Mouse (Mus musculus) kidney, embryonic 15.5 days (tissue): ENCODE data around the gene Tmem258. TPM values are rescaled to one million over a fixed set of nuclear protein-coding genes. Genes with fewer than 3 reads are reported as not detected.

Source experiments
- ATAC-seq: fragments of 200-750 bp; cut with Nextera tagmentation; replicated peaks from 2 replicates; pipeline ENCODE4 v1.8.0; 2017; ENCODE audit warnings: moderate TSS enrichment; ENCODE audit not compliant: low FRiP score
- H3K27ac ChIP-seq: fragments of 300-500 bp; sonication (generic); 2 replicates; pipeline ENCODE4 v1.5.1; 2015; ENCODE audit warnings: mild to moderate bottlenecking, inconsistent platforms
- H3K27me3 ChIP-seq: fragments of 300-500 bp; sonication (generic); 2 replicates; pipeline ENCODE4 v1.6.1; 2015; ENCODE audit warnings: inconsistent platforms
- H3K36me3 ChIP-seq: fragments of 300-500 bp; sonication (generic); 2 replicates; pipeline ENCODE4 v1.6.1; 2015; ENCODE audit warnings: inconsistent platforms
- H3K4me1 ChIP-seq: fragments of 300-500 bp; sonication (generic); 2 replicates; pipeline ENCODE4 v1.6.1; 2015; ENCODE audit warnings: inconsistent platforms
- H3K4me2 ChIP-seq: fragments of 300-500 bp; sonication (generic); 2 replicates; pipeline ENCODE4 v1.6.1; 2015; ENCODE audit warnings: moderate library complexity, mild to moderate bottlenecking, inconsistent platforms
- H3K4me3 ChIP-seq: fragments of 300-500 bp; sonication (generic); replicated peaks from 2 replicates; pipeline ENCODE4 v1.5.1; 2015; ENCODE audit warnings: mild to moderate bottlenecking, inconsistent platforms
- H3K9ac ChIP-seq: fragments of 300-500 bp; sonication (generic); 2 replicates; pipeline ENCODE4 v1.6.1; 2015; ENCODE audit warnings: mild to moderate bottlenecking, inconsistent platforms
- H3K9me3 ChIP-seq: fragments of 300-500 bp; sonication (generic); replicated peaks from 2 replicates; pipeline ENCODE4 v1.6.1; 2016; ENCODE audit warnings: inconsistent platforms
- WGBS: fragments of 180-500 bp; shearing (Covaris S2); methylation state at CpG from one replicate; pipeline ENCODE4 v1.1.7; 2015; ENCODE audit warnings: mixed read lengths; 5-methylcytosine and 5-hydroxymethylcytosine counted together
- polyA plus RNA-seq: library from polyadenylated mRNA; unstranded; fragments of >200 nt; fragmentation: Nextera tagmentation; extraction: Ambion mirVana; gene quantifications from 2 replicates; pipeline ENCODE4 v1.2.1, GENCODE M21; 2015

The Tmem258 gene
- polyA plus RNA-seq, 1 experiment from 2014 or later: 477 TPM

GRCm38 (mm10) chr19:10173116-10173718, 30.6 kb upstream of the Tmem258 start:
- no peak for ATAC-seq

GRCm38 (mm10) chr19:10173844-10174539, 29.8 kb upstream of the Tmem258 start:
- no peak for ATAC-seq
- Histone ChIP-seq H3K4me2 (no peak overlapping the region), H3K4me1 (peaks cover 7% of the 10 kb centered on the region; the same call in 1 of the 2 replicates), H3K27me3 (no peaks in the 10 kb centered on the region), H3K36me3 (no peaks in the 10 kb centered on the region), H3K27ac (no peak overlapping the region), H3K4me3 (no peak overlapping the region), H3K9ac (no peak overlapping the region), H3K9me3 (no peaks in the 10 kb centered on the region)
- WGBS: 83% methylated on average over 7 of the region's 7 CpGs

More at GRCm38 (mm10) chr19:10173116-10173718, 30.6 kb upstream of the Tmem258 start:
- Histone ChIP-seq H3K4me3 (no peak overlapping the region), H3K27me3 (no peaks in the 10 kb centered on the region), H3K36me3 (no peaks in the 10 kb centered on the region), H3K9me3 (no peaks in the 10 kb centered on the region), H3K4me2 (no peak overlapping the region), H3K27ac (no peak overlapping the region), H3K4me1 (peaks cover 7% of the 10 kb centered on the region; the same call in 1 of the 2 replicates), H3K9ac (no peak overlapping the region)
- 86% methylated on average over 5 of the region's 5 CpGs for whole genome bisulfite sequencing

GRCm38 (mm10) chr19:10174956-10175355, 28.9 kb upstream of the Tmem258 start:
- H3K4me1 ChIP-seq: peaks cover 7% of the 10 kb centered on the region; the same call in 1 of the 2 replicates
- no peak overlapping the region for H3K4me2 ChIP-seq
- H3K36me3 ChIP-seq: no peaks in the 10 kb centered on the region
- no peaks in the 10 kb centered on the region for H3K27me3 ChIP-seq
- H3K4me3 ChIP-seq: no peak overlapping the region
- 81% methylated on average over 4 of the region's 4 CpGs for WGBS
- no peak overlapping the region for H3K9ac ChIP-seq
- H3K9me3 ChIP-seq: no peaks in the 10 kb centered on the region
- no peak for ATAC-seq
- H3K27ac ChIP-seq: no peak overlapping the region

GRCm38 (mm10) chr19:10176477-10176876, 27.3 kb upstream of the Tmem258 start:
- H3K4me2 ChIP-seq: no peak overlapping the region
- 73% methylated on average over 1 of the region's 1 CpGs for WGBS
- H3K36me3 ChIP-seq: no peaks in the 10 kb centered on the region
- no peaks in the 10 kb centered on the region for H3K27me3 ChIP-seq
- H3K4me1 ChIP-seq: peaks cover 7% of the 10 kb centered on the region; the same call in 1 of the 2 replicates
- no peak for ATAC-seq
- H3K4me3 ChIP-seq: no peak overlapping the region
- 0 out of 2 replicates have a peak overlapping the region, but pooled peaks have one; percentile 24 for H3K27ac ChIP-seq
- no peak overlapping the region for H3K9ac ChIP-seq
- no peaks in the 10 kb centered on the region for H3K9me3 ChIP-seq

- 46% methylated on average over 7 of the region's 7 CpGs for WGBS
- no peaks in the 10 kb centered on the region for H3K9me3 ChIP-seq
- H3K9ac ChIP-seq: no peak overlapping the region
- 0 out of 2 replicates have a peak, but pooled peaks have one; percentile 29 for ATAC-seq
- peak overlapping the region; percentile 37; the same call in 1 of the 2 replicates for H3K27ac ChIP-seq
- H3K27me3 ChIP-seq: no peaks in the 10 kb centered on the region
- 0 out of 2 replicates have a peak overlapping the region, but pooled peaks have one; percentile 24 for H3K4me2 ChIP-seq
- H3K36me3 ChIP-seq: no peaks in the 10 kb centered on the region
- H3K4me1 ChIP-seq: peaks cover 7% of the 10 kb centered on the region; the same call in 1 of the 2 replicates
- H3K4me3 ChIP-seq: no peak overlapping the region
Observed at GRCm38 (mm10) chr19:10176941-10177372, 26.9 kb upstream of the Tmem258 start.

- ATAC-seq: no peak
- Histone ChIP-seq H3K9me3 (no peaks in the 10 kb centered on the region), H3K27me3 (no peaks in the 10 kb centered on the region), H3K9ac (no peak overlapping the region), H3K27ac (no peak overlapping the region), H3K4me1 (peaks cover 29% of the 10 kb centered on the region), H3K4me3 (no peak overlapping the region), H3K4me2 (no peak overlapping the region), H3K36me3 (peaks cover 14% of the 10 kb centered on the region)
- 94% methylated on average over 7 of the region's 7 CpGs for WGBS
Observed at GRCm38 (mm10) chr19:10181225-10181624, 22.6 kb upstream of the Tmem258 start.

GRCm38 (mm10) chr19:10182142-10182541, 21.7 kb upstream of the Tmem258 start:
- H3K9ac ChIP-seq: no peak overlapping the region
- no peaks in the 10 kb centered on the region for H3K27me3 ChIP-seq
- peak overlapping the region; percentile 76 for H3K4me2 ChIP-seq
- ATAC-seq: no peak
- peaks cover 23% of the 10 kb centered on the region for H3K36me3 ChIP-seq
- H3K9me3 ChIP-seq: no peaks in the 10 kb centered on the region
- peak overlapping the region; percentile 61; the same call in 1 of the 2 replicates for H3K27ac ChIP-seq
- WGBS: 32% methylated on average over 7 of the region's 7 CpGs
- peaks cover 26% of the 10 kb centered on the region for H3K4me1 ChIP-seq
- H3K4me3 ChIP-seq: peak overlapping the region; percentile 80

- peak; percentile 97 for ATAC-seq
Observed at GRCm38 (mm10) chr19:10182670-10183298, 21.0 kb upstream of the Tmem258 start, which contains the start of gene Fads1. Gene Fads1, plus strand, starts transcription at chr19:10182888.

GRCm38 (mm10) chr19:10183299-10183983, 20.4 kb upstream of the Tmem258 start:
- WGBS: under 1% methylated on average over 35 of the region's 35 CpGs

More at GRCm38 (mm10) chr19:10182670-10183298, 21.0 kb upstream of the Tmem258 start, which contains the start of gene Fads1:
- WGBS: under 1% methylated on average over 60 of the region's 70 CpGs
- Histone ChIP-seq H3K27me3 (no peaks in the 10 kb centered on the region), H3K9me3 (no peaks in the 10 kb centered on the region), H3K4me2 (peak within 1 kb of the TSS; percentile 76), H3K36me3 (peaks cover 29% of the 10 kb centered on the region), H3K4me1 (peaks cover 23% of the 10 kb centered on the region), H3K9ac (peak within 1 kb of the TSS; percentile 89), H3K27ac (peak within 1 kb of the TSS; percentile 96), H3K4me3 (peak within 1 kb of the TSS; percentile 80)

GRCm38 (mm10) chr19:10184096-10184495, 19.7 kb upstream of the Tmem258 start:
- H3K27ac ChIP-seq: peak overlapping the region; percentile 96
- 7% methylated on average over 12 of the region's 12 CpGs for WGBS

More at GRCm38 (mm10) chr19:10183299-10183983, 20.4 kb upstream of the Tmem258 start:
- H3K4me2 ChIP-seq: peak overlapping the region; percentile 76
- H3K4me3 ChIP-seq: peak overlapping the region; percentile 80
- no peaks in the 10 kb centered on the region for H3K27me3 ChIP-seq
- H3K27ac ChIP-seq: peak overlapping the region; percentile 96
- no peaks in the 10 kb centered on the region for H3K9me3 ChIP-seq
- H3K36me3 ChIP-seq: peaks cover 36% of the 10 kb centered on the region
- peak; percentile 79 for ATAC-seq
- H3K4me1 ChIP-seq: peaks cover 24% of the 10 kb centered on the region
- peak overlapping the region; percentile 89 for H3K9ac ChIP-seq

GRCm38 (mm10) chr19:10185876-10186275, 17.9 kb upstream of the Tmem258 start:
- H3K27me3 ChIP-seq: no peaks in the 10 kb centered on the region
- peaks cover 28% of the 10 kb centered on the region for H3K4me1 ChIP-seq
- 94% methylated on average over 3 of the region's 3 CpGs for WGBS
- no peaks in the 10 kb centered on the region for H3K9me3 ChIP-seq
- H3K4me2 ChIP-seq: no peak overlapping the region
- H3K27ac ChIP-seq: no peak overlapping the region
- peaks cover 59% of the 10 kb centered on the region for H3K36me3 ChIP-seq
- no peak overlapping the region for H3K4me3 ChIP-seq
- ATAC-seq: no peak
- H3K9ac ChIP-seq: no peak overlapping the region

More at GRCm38 (mm10) chr19:10184096-10184495, 19.7 kb upstream of the Tmem258 start:
- Histone ChIP-seq H3K9me3 (no peaks in the 10 kb centered on the region), H3K27me3 (no peaks in the 10 kb centered on the region), H3K36me3 (peaks cover 42% of the 10 kb centered on the region), H3K4me3 (peak overlapping the region; percentile 80), H3K4me2 (peak overlapping the region; percentile 76), H3K4me1 (peaks cover 28% of the 10 kb centered on the region), H3K9ac (peak overlapping the region; percentile 89)
- ATAC-seq: peak; percentile 42; the same call in 1 of the 2 replicates
